Mouse (Mus musculus) liver, adult 2 months (tissue): ENCODE data around the gene Gatd1.

Experiments
- CTCF ChIP-seq: fragments of 200-500 bp; IDR thresholded peaks from 2 replicates; pipeline ENCODE4 v1.5.1; 2011; ENCODE audit warnings: low read depth, low read length, control low read depth
- POLR2A ChIP-seq: fragments of 200-500 bp; IDR thresholded peaks from 2 replicates; pipeline ENCODE4 v1.6.1; 2011; ENCODE audit warnings: low read length, control low read depth; ENCODE audit not compliant: insufficient read depth; ENCODE audit errors: extremely low read depth

DNA sequence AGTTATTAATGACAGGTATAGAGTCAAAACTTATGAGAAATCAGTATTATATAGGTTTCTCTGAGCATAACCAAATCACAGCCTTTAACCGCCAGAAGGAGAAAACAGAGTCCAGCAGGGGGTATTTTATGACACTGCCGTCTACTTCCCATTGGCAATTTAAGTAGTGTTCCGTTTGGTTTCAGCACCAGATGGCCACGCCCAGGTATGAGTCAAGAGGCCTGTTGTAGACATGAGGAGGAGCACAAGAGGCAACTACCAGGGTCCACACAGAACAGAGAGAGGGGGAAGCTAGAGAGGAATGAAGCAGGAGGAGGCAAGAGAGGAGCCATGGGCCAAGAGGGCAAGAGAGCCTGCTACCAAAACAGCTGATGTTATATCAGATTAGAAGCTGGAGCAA, 34.4 kb downstream of the Gatd1 start:
- TF ChIP-seq POLR2A (no peak), CTCF (no peak)
